Mouse (Mus musculus): ENCODE results near the gene Smco4.

- no peak for TF ChIP-seq POLR2A (IDR thresholded peaks at IDR 0.05; ENCODE audit: insufficient read length, low read depth)
- no peak for TF ChIP-seq MYOG (IDR thresholded peaks at IDR 0.05; ENCODE audit: control insufficient read depth in 1 of 3, insufficient read depth in 1 of 3, insufficient read length in 2 of 3, low read depth in 2 of 3)
- no peak for TF ChIP-seq CEBPB (IDR thresholded peaks at IDR 0.05; ENCODE audit: insufficient read depth, poor library complexity, severe bottlenecking)
- no peak for TF ChIP-seq TCF12 (IDR thresholded peaks at IDR 0.05; ENCODE audit: insufficient read depth, poor library complexity, severe bottlenecking)
Observed at GRCm38 (mm10) chr9:15516007-15516406, 22.8 kb downstream of the Smco4 start.

Measured in myocyte (in vitro differentiated cells).